Mouse (Mus musculus) layer of hippocampus, adult 2 months (tissue): Measurements from ENCODE around the gene Inpp5a. TPM values are rescaled to one million over a fixed set of nuclear protein-coding genes. Genes with fewer than 3 reads are reported as not detected.

Source experiments
- DNase-seq, 2 experiments: peaks; one replicate each; pipeline ENCODE4 v3.0.0; 2022; ENCODE audit warnings: low spot score in 2 of 2
- H3K27ac ChIP-seq: fragments of 200-600 bp; 2 replicates; pipeline ENCODE4 v1.8.1; 2022
- H3K4me3 ChIP-seq: fragments of 200-600 bp; 2 replicates; pipeline ENCODE4 v1.8.1; 2022; ENCODE audit warnings: mild to moderate bottlenecking
- CTCF ChIP-seq: fragments of 200-600 bp; conservative IDR thresholded peaks from 2 replicates; pipeline ENCODE4 v1.8.1; 2022; ENCODE audit warnings: antibody characterized with exemption, mild to moderate bottlenecking, moderate library complexity
- total RNA-seq, 2 experiments: library from RNA; stranded (reverse); gene quantifications; 2 replicates each; pipeline ENCODE4 v1.2.3; 2021

Gene Inpp5a
- total RNA-seq, 2 experiments from 2014 or later, result 39.2 to 41.1 TPM

DNA sequence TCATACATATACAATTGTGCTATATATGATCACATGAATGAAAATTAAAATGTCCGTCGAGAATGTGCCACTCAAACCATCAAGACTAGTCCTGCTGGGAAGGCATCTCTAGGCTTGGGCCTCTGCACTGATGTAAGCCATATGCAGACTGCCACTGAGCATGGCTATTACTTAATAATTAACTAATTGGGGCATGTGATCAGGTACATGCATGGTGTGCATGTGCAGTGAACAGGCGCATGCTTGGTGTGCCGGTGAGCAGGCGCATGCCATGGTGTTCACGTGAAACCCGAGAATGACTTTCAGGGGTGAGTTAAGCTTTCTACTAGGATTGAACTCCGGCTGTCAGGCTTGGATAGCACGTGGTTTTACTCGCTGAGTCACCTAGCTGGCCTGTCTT, 170.8 kb downstream of the Inpp5a start:
- no peak overlapping the region for H3K4me3 ChIP-seq
- TF ChIP-seq CTCF, result no peak
- no peak overlapping the region for H3K27ac ChIP-seq
- DNase-seq, result no peak

- no peak overlapping the region for H3K4me3 ChIP-seq
- TF ChIP-seq CTCF, result no peak
Observed at GRCm38 (mm10) chr7:139563425-139563824, 174.5 kb downstream of the Inpp5a start.

GRCm38 (mm10) chr7:139564161-139564560, 175.3 kb downstream of the Inpp5a start:
- no peak for DNase-seq
- no peak overlapping the region for H3K4me3 ChIP-seq
- no peak for TF ChIP-seq CTCF
- H3K27ac ChIP-seq, result no peak overlapping the region

More at GRCm38 (mm10) chr7:139563425-139563824, 174.5 kb downstream of the Inpp5a start:
- peak overlapping the region; percentile 48; the same call in 1 of the 2 replicates for H3K27ac ChIP-seq
- DNase-seq, result no peak

DNA sequence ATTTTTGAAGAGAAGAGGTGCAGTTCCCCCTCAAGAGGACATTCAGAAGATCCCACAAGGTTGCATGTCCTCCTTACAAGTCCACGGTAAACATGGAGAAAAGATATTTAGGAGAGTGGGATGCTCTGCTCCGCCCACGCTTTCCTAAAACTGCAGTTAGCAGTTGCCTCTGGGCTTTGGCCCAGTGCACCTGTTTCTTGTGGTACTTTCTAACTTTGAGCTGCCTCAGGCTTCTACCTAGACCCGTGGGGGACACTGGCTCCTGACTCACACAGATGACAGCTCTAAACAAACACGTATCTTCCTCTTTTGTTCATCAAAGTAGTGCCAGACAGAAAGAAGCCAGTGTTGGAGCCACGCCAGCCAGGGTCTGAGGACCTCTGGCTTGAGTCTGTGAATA, 177.1 kb downstream of the Inpp5a start:
- Histone ChIP-seq H3K4me3 (no peak overlapping the region), H3K27ac (no peak overlapping the region)
- no peak for DNase-seq
- no peak for TF ChIP-seq CTCF

- TF ChIP-seq CTCF, result no peak
- no peak for DNase-seq
- Histone ChIP-seq H3K27ac (no peak overlapping the region), H3K4me3 (no peak overlapping the region)
Observed at GRCm38 (mm10) chr7:139566533-139566932, 177.6 kb downstream of the Inpp5a start.

- no peak overlapping the region for H3K27ac ChIP-seq
- no peak for DNase-seq
- H3K4me3 ChIP-seq, result no peak overlapping the region
- TF ChIP-seq CTCF, result no peak
Observed at GRCm38 (mm10) chr7:139570788-139571187, 181.9 kb downstream of the Inpp5a start.

- Histone ChIP-seq H3K4me3 (no peak overlapping the region), H3K27ac (peak overlapping the region; percentile 69)
- DNase-seq, result no peak
- TF ChIP-seq CTCF, result no peak
Observed at GRCm38 (mm10) chr7:139572665-139573064, 183.8 kb downstream of the Inpp5a start.

DNA sequence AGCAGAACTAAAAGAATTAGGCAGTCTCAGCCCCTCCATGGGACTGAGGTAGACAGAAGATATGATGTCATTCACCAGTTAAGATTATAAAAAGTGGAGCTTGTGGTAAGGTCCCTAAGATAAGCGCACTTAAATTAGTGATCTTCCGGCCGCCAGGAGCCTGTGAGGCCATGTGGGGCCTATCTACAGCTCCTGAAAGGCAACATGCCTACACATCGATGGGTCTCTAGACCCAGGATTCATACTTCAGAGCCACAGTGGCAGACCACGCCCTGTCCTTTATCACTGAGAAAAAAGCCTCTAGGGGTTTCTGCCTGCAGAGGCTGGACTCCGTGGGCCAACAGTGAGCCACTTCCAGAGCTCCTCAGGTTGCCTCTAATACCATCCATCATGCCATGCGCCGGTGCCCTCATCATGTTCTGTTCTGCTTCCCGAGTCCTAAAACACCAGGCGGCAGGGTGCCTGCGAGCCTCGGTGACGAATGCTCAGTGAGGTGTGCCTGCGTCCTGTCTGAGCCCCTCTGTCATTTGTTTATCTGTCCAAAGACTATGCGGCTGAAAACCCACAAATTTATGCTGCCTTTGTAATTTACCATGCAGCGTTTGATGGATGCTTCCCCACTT, 187.3 kb downstream of the Inpp5a start:
- Histone ChIP-seq H3K27ac (no peak overlapping the region), H3K4me3 (no peak overlapping the region)
- DNase-seq, result no peak
- no peak for TF ChIP-seq CTCF

GRCm38 (mm10) chr7:139579261-139579905, 190.5 kb downstream of the Inpp5a start:
- TF ChIP-seq CTCF, result no peak
- H3K27ac ChIP-seq, result no peak overlapping the region; the same call in 1 of the 2 replicates
- H3K4me3 ChIP-seq, result no peak overlapping the region; the same call in 1 of the 2 replicates
- no peak for DNase-seq

GRCm38 (mm10) chr7:139580851-139581775, 192.2 kb downstream of the Inpp5a start:
- H3K4me3 ChIP-seq, result peak overlapping the region; percentile 11
- no peak for DNase-seq
- H3K27ac ChIP-seq, result peak overlapping the region; percentile 46; the same call in 1 of the 2 replicates
- TF ChIP-seq CTCF, result no peak

- TF ChIP-seq CTCF, result no peak
- Histone ChIP-seq H3K27ac (peak overlapping the region; percentile 46; the same call in 1 of the 2 replicates), H3K4me3 (peak overlapping the region; percentile 11)
- no peak for DNase-seq
Observed at GRCm38 (mm10) chr7:139581801-139582571, 193.1 kb downstream of the Inpp5a start.

DNA sequence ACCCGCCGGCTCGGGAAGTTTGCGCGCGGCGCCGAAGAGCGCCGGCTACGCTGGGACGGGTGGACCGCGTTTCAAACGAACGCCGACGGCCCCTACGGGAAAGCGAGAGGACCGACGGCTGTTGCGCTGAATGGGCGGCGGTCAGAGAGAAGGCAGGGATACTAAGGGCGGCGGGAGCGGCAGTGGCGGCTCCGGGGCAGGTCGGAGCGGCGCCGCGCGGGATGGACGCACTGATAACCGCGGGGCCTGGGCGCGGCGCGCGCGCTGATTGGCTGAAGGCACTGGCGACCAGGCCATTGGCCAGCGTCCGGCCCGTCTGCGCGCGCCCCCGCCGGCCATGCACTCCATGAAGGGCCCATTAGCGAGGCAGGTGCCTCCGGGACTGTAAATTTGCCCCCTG, 193.7 kb downstream of the Inpp5a start, which contains the start of gene Nkx6-2:
Gene Nkx6-2, minus strand, starts transcription at position 203 of the 400 bp plus-strand sequence.
- Histone ChIP-seq H3K27ac (peak within 1 kb of the TSS; percentile 46; the same call in 1 of the 2 replicates), H3K4me3 (peak within 1 kb of the TSS; percentile 11)
- TF ChIP-seq CTCF, result no peak
- peak in 1 of 2 experiments; percentile 24 for DNase-seq
